Mouse (Mus musculus) kidney, adult 8-10 months (tissue): ENCODE data around the gene Nek9.

Experiments
- DNase-seq, 2 experiments: peaks; one replicate each; pipeline ENCODE4 v3.0.0; 2022

The Nek9 gene

GRCm38 (mm10) chr12:85346374-85346773 lies 7.2 kb upstream of the Nek9 start:
- DNase-seq: peak; percentile 41 to 54

DNA sequence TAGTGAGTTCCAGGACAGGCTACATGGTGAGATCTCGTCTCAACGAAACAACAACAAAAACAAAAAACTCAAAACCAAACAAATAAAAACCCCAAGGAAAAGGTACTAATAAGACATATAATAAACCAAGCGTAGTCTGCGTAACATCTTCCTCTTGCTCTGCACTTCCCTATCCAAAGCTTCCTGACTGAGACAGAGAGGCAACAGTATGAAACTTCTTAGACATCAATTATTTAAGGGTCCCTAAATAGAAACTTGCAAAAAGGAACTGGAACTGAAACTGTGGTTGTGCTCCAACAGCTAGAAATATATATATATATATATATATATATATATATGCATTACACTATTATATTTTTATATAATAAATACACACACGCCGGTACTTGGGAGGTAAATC lies 6.4 kb upstream of the Nek9 start:
- no peak for DNase-seq

GRCm38 (mm10) chr12:85344252-85344651 lies 5.1 kb upstream of the Nek9 start:
- no peak for DNase-seq

GRCm38 (mm10) chr12:85342310-85342709 lies 3.1 kb upstream of the Nek9 start:
- DNase-seq: peak in 1 of 2 experiments; percentile 38

- peak in 1 of 2 experiments; percentile 65 for DNase-seq
These were observed 2.0 kb upstream of the Nek9 start for GRCm38 (mm10) chr12:85341131-85341530.

GRCm38 (mm10) chr12:85339947-85340346 lies 785 bp upstream of the Nek9 start:
- peak in 1 of 2 experiments; percentile 13 for DNase-seq

DNA sequence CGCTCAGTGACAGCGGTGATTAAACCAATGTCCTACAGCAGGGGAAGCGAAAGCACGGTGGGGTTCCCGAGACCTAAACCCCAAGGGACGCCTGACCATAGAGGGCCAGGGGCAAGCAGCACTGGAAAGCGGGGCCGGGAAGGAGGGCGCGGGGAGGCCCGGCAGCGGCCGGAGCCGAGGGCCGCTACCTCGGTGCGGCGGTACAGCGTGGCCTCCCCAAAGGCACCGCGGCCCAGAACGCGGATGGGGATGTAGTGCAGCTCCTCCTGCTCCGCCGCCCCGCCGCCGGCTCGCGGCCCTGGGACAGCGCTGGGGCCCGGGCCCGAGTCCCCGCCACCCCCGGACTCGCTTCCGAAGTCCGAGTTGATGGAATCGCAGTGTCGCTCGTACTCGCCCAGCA lies 347 bp downstream of the Nek9 start:
- DNase-seq: peak in 1 of 2 experiments; percentile 13

DNA sequence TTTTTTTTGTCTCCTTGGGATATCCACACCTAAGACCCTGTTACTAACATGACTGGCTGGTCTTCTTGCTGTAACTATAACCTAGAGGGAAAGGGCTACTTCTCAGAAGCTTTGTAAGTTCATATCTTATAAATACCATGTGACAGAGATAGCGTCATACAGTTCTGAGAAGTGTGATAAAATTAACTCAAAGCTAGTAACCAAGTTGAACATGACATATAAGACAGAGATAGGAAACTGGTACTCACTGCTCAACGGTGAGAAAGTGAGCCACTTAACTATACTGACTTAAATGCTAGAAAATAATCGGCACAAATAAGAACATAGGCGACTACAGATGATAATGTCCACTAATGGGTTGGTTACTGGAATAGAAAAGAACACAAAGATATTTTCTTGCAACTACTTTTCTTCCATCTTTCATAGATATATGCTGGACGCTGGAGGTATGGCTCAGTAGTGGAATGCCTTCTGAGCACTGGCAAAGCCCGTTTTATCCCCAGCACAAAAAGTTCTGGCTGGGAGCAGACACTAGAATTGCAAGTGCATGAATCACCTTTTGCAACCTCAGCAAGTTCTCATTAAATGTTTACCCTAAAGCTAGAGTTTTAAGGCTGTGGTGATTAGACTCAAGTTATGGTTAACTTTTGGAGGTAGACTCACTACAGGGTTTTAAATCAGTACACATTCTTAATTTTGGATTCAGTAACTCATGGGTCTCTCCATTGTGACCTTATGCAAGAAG lies 1.4 kb downstream of the Nek9 start:
- DNase-seq: no peak

GRCm38 (mm10) chr12:85330153-85330552 lies 9.0 kb downstream of the Nek9 start:
- peak; percentile 15 to 41 for DNase-seq

DNA sequence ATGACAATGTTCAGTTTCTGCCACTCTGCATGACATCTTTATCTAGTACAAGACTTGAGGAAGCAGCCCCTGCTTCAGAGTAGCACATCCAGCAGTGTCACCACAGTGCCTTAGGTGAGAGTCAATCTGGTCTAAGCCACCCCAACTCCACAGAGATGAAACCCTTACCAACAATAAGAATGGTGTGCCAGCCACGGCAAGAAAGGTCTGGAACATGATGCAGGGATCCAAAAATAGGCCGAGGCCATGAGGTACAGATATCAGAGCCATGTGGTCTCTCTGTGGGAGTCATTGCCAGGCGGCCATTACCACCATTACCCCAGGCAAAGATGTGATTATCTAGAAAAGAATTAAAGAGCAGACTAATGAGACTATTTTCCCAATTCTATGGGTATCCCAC lies 30.5 kb downstream of the Nek9 start:
- no peak for DNase-seq

DNA sequence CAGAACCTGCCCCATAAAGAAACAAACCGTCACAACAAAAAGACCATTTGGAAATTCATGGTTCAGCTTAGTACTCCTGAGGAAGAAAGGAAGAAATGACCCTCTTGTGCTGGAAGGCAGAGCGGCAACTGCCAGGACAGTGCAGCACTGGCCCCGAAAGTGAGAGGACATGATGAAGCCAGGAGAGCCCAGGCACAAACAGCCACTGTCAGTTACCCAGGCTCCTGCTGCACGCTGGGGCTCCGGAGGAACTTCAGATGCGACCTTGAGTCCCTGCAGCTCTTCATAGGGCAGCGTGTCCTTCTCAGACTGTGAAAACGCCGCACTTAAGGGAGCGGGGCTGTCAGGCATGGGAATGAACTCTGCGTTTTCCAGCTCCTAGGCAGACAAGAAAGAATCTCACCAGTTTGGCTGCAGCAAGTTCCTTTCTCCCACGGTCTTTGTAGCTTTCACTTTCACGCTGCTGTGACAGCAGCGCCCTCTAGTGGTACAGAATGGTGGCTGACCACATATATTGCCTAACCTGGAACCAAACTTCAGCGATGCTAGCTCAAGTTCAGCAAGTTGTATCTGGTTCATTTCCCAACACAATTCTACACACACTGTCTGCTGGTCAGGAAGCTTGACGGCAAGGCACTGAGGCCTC lies 33.8 kb downstream of the Nek9 start:
- DNase-seq: peak; percentile 78 to 92

DNA sequence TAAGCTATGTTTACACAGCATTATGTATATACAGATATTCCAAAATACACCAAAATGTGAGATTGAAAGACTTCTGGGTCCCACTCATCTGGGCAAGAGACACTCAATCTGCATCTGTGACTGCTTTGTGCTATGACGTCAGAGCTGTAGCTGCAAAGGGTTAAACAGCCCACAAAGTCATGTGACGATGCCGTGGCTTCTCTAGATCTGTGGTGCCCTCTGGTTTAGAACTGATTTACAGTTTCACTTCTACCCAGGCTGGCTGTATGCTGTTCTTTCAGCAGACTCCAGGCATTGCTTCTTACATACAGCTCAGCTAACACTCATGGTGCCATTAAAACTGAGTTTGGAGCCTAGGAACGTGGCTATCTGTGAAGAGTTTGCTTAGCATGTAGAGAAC lies 34.4 kb downstream of the Nek9 start:
- no peak for DNase-seq

DNA sequence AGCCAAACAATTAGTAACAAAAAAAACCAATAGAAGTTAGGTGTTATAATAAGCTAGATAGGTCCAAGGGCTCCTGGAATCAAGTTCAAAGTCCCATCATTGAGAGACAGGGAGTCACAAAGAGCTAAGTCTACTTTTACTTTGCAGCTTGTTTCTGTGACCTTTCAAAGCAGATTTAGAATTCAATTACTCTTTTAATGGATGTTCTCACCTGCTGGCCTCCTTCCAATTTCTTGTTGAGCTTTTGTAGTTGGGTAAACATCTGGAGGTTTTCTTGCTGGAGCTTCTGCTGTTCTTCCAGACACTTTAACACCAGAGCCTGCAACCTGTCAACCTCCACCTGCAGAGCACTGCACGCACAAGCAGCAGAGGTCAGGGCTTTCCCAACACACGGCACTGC lies 35.9 kb downstream of the Nek9 start:
- no peak for DNase-seq

DNA sequence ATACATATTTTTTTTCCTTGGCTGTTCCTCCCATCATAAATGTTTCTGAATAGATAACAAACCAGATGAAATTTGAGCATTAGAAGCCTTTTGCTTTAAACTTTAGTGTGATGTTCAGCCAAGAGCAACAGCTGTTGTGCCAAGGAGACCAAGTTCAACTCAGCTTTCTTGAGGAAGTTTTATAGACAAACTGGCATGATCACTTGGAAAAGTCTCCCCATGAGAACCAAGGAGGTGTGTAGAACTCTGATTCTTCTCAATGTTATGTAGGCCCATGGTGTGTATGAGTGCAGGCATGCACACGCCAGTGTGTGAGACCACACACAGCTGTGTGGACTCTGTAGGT lies 40.4 kb downstream of the Nek9 start:
- no peak for DNase-seq

- DNase-seq: no peak
These were observed 40.9 kb downstream of the Nek9 start for GRCm38 (mm10) chr12:85298127-85298834.

DNA sequence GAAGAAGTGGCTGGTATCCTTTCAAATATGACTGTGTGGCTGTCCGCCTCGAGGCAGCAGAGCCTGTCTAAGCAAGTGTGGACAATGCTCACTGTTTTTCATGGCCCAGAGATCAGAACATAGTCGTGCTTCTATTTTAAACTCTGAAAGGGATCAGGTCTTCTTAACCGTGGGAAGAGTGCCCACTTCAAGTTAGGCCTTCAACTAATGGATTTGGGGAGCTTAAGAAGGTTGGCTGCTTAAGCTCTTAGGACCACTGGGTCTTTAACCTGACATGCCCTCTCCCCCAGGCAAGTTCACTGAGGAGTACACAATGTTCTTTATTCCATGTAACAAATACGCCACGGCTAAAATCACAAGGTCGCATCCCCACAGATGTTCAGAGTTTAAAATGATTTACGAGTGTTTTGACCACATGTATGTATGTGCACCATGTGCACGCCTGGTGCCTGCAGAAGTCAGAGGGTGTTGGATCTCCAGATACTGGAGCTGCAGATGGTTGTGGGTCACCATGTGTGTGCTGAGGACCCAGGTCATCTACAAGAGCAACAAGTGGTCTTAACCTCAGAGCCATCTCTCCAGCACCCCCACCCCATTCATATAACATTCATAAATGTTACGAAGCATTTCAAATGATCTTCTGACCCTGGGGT lies 41.7 kb downstream of the Nek9 start:
- no peak for DNase-seq

DNA sequence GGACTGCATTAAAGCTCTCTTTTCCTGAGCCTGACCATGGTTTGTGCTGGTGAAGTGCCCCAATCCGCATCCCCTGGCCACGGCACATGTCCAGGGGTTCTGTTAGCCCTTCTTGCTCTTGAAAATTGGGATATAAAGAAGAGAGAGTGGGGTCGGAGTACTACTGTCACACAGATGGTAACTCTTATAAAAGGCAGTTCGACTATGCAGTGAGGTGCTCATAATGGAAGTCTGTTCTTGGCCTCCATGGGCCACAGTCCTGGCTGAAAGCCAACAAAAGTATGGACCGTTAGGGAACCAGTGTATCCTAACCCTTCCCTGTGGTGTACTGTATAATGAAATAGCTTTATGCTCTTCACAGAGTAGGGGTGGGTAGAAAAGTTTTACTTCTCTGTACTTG lies 42.2 kb downstream of the Nek9 start:
- no peak for DNase-seq

DNA sequence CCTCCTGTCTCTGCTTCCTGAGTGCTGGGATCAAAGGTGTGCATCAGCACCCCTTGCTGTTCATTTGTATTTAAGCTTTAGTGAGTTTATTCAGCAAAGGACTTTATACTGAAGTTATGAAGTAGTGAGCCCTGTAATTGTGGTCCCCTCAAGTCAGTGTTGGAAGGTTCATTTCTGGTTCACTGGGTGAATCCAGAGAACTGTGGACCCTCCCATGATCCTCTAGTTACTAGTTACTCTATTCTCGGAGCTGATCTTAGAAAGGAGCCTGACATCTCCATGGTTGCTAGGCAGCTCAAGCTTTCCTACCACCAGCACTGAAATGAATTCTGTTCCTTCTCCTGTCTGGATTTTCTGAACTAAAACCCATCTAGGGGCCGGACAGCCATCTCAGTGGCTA lies 43.7 kb downstream of the Nek9 start:
- no peak for DNase-seq

DNA sequence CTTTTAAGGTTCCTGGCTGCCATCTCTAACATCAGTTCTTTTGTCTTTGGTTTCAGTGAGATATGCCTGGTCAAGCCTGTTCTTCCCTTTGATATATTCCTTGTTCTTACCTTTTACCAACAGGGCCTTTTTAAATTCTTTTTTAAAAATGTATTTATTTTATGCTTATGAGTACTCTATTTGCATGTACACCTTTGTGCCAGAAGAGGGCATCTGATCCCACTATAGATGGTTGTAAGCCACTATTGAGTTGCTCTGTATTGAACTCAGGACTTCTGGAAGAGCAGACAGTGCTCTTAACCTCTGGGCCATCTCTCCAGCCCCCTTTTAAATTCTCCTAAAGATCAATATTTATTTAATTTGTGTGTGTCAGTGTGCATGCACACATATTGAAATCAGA lies 46.3 kb downstream of the Nek9 start:
- DNase-seq: no peak

DNA sequence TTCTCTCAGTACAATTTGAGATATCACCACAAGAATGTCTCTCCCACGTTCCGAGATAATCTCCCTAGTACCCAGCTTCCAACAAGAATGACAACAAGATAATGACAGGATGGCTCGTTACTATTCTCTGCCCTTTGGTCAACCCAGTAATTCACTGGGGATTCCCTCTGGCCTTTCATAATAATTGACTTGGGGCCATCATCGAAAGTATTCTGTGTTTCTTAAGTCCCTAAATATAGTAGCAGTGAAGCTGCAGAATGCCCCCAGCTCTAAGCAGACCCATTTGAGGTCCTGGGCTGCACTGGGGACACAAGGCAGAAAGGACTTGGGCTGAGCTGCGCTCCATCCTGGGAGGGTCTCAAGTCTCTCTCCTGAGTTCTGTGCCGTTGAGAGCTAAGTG lies 46.9 kb downstream of the Nek9 start:
- DNase-seq: no peak

DNA sequence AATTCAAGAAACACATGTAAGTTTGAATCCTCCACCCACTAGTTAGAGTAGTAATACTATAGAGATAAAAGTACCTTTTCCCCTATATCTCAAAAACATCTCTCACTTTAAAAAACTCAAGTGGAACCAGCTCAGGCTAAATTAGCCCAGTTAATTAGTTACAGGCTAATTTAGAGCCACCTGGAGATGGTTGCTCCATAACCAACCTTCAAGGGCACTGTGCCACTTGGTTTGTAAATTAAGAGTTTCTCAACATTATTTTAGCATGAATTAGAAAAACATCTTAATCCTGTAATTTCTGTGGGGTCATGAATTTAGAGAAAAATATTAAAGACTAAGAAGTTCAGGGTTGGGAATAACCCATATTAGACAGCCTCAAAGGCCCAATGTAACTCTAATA lies 47.6 kb downstream of the Nek9 start:
- DNase-seq: peak; percentile 30 to 64

- DNase-seq: peak; percentile 51
These were observed 48.5 kb downstream of the Nek9 start for GRCm38 (mm10) chr12:85290633-85291032.

GRCm38 (mm10) chr12:85289157-85290000 lies 49.8 kb downstream of the Nek9 start:
- DNase-seq: peak; percentile 48 to 77
